Mouse (Mus musculus) limb, embryonic 10.5 days (tissue): ENCODE results near the gene Tmem251. TPM values are rescaled to one million over a fixed set of nuclear protein-coding genes. Genes with fewer than 3 reads are reported as not detected.

Source experiments
- DNase-seq: peaks from one replicate; pipeline ENCODE4 v3.0.0-alpha.2; 2017; ENCODE audit warnings: low spot score
- H3K27ac ChIP-seq: fragments of 300-500 bp; sonication (generic); 2 replicates; pipeline ENCODE4 v1.5.1; 2016; ENCODE audit warnings: mild to moderate bottlenecking
- H3K27me3 ChIP-seq: fragments of 300-500 bp; sonication (generic); 2 replicates; pipeline ENCODE4 v1.6.1; 2016; ENCODE audit warnings: low read depth, mild to moderate bottlenecking; ENCODE audit not compliant: poor library complexity, severe bottlenecking
- H3K36me3 ChIP-seq: fragments of 300-500 bp; sonication (generic); 2 replicates; pipeline ENCODE4 v1.6.1; 2016; ENCODE audit warnings: mild to moderate bottlenecking, moderate library complexity
- H3K4me1 ChIP-seq: fragments of 300-500 bp; sonication (generic); 2 replicates; pipeline ENCODE4 v1.6.1; 2016
- H3K4me3 ChIP-seq: fragments of 300-500 bp; sonication (generic); 2 replicates; pipeline ENCODE4 v1.5.1; 2016; ENCODE audit warnings: mild to moderate bottlenecking, moderate library complexity
- H3K9me3 ChIP-seq: fragments of 300-500 bp; sonication (generic); replicated peaks from 2 replicates; pipeline ENCODE4 v1.6.1; 2016; ENCODE audit warnings: mild to moderate bottlenecking
- WGBS: fragments of 180-500 bp; shearing (Covaris S2); methylation state at CpG from one replicate; pipeline ENCODE4 v1.1.7; 2016; 5-methylcytosine and 5-hydroxymethylcytosine counted together
- polyA plus RNA-seq: library from polyadenylated mRNA; unstranded; fragments of >200 nt; fragmentation: Nextera tagmentation; extraction: Ambion mirVana; gene quantifications from 2 replicates; pipeline ENCODE4 v1.2.1, GENCODE M21; 2016

Gene Tmem251
- polyA plus RNA-seq, 1 experiment from 2014 or later: 11.7 TPM

DNA sequence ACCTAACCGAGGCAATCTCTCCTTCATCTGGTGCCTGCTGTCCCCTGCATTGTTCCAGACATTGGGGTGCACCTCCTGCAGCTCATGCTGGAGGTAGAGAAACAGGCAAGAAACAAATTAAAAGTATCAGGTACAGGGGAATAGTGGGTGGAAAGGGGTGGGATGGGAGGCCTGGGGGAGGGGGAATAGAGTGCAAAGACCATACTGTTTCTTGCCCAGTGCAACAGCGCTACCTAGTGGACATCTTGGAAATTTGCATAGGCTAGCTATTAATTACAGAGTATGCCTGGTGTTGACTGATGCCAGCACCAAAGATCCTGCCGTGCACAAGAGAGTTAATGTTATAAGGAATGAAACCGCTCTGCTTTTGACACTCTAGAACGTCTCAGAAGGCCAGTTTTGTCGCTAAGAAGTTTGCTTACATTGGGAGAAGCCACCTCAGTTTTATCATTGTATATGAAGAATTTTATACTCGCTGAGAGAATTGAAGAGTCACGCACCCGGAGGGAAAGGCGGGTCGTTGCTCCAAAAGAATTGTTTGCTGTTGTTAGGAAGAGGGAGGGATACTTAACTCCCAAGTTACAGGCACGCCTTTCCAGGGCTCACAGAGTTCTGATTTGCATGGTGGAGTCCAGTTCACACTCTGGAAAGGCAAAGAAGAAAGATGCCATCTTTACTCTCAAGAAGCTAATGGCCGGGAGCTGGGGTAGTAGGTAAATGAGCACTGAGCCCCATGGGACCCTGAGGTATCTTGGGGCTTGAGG lies 23.8 kb upstream of the Tmem251 start:
- 35% methylated on average over 13 of the region's 13 CpGs for WGBS
- Histone ChIP-seq H3K27me3 (no peaks in the 10 kb centered on the region), H3K4me1 (peaks cover 17% of the 10 kb centered on the region), H3K27ac (no peak overlapping the region), H3K9me3 (no peaks in the 10 kb centered on the region), H3K36me3 (no peaks in the 10 kb centered on the region), H3K4me3 (no peak overlapping the region)
- peak; percentile 80 for DNase-seq

DNA sequence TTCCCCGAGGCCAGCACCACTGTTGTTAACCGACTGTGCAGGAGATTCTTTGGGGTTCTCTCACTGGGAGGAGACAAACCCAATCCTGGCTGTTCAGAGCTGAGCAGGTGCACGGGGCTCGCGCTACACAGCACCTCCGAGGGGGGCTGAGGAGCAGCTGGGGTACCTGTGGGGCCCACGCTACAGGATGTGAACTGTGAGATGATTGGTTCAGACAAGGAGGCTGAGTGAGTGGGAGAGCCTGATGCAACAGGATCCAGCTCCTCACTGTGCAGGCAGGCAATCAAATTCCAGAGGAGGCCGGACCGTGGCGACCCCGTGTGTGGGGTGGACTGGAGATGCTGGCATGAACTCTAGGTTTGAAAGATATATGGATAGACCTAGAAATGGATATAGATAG lies 21.1 kb upstream of the Tmem251 start:
- 64% methylated on average over 11 of the region's 11 CpGs for WGBS

DNA sequence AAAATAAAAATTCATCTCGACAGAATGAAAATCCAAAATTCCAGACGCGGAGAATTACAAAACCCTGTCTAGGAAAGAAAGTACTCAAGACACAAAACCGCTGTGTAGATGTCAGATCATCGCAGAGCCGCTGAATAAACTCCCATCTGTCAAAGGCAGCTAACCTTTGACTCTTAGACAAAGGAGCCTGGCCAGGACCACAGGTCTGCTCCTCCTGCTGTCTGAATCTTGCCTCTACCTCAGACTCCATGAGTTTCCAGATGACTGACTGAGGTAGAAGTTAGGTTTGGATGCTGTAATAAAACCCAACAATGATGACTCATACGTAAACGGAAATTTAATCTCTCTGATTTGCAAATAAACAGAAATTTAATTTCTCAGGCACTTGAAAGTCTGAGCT lies 20.6 kb upstream of the Tmem251 start:
- no peak overlapping the region for H3K4me3 ChIP-seq
- H3K27ac ChIP-seq: no peak overlapping the region
- 82% methylated on average over 8 of the region's 8 CpGs for WGBS
- no peak for DNase-seq
- no peaks in the 10 kb centered on the region for H3K9me3 ChIP-seq
- H3K36me3 ChIP-seq: no peaks in the 10 kb centered on the region
- H3K4me1 ChIP-seq: peaks cover 21% of the 10 kb centered on the region
- no peaks in the 10 kb centered on the region for H3K27me3 ChIP-seq

More for the DNA sequence above, 21.1 kb upstream of the Tmem251 start:
- DNase-seq: no peak
- H3K4me1 ChIP-seq: peaks cover 21% of the 10 kb centered on the region
- no peaks in the 10 kb centered on the region for H3K27me3 ChIP-seq
- no peaks in the 10 kb centered on the region for H3K36me3 ChIP-seq
- H3K9me3 ChIP-seq: no peaks in the 10 kb centered on the region
- peak overlapping the region; percentile 70 for H3K27ac ChIP-seq
- H3K4me3 ChIP-seq: no peak overlapping the region

DNA sequence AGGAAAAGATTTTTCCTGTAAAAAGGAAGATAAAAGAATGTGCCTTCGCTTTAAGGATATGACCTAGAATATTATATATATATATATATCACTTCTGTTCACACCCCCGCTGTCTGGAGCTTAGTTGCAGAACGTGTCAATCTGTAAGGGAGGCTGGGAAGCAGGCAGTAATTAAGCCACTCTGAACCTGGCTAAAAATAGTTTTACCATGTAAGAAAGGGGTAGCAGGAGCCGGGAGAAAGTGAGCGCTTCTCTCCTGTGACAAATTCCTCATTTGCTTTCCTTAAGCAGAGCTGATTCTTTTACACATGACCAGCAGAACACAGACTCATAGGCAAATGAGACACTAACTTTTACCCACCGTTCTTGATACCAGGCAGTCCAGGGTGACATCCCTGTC lies 19.7 kb upstream of the Tmem251 start:
- H3K27me3 ChIP-seq: no peaks in the 10 kb centered on the region
- H3K27ac ChIP-seq: no peak overlapping the region
- 79% methylated on average over 6 of the region's 6 CpGs for WGBS
- peaks cover 21% of the 10 kb centered on the region for H3K4me1 ChIP-seq
- no peak for DNase-seq
- H3K36me3 ChIP-seq: no peaks in the 10 kb centered on the region
- H3K4me3 ChIP-seq: no peak overlapping the region
- H3K9me3 ChIP-seq: no peaks in the 10 kb centered on the region

GRCm38 (mm10) chr12:102725146-102725545 lies 18.4 kb upstream of the Tmem251 start:
- DNase-seq: no peak
- WGBS: 95% methylated on average over 6 of the region's 6 CpGs
- Histone ChIP-seq H3K27me3 (no peaks in the 10 kb centered on the region), H3K27ac (no peak overlapping the region), H3K4me3 (no peak overlapping the region), H3K4me1 (peaks cover 20% of the 10 kb centered on the region), H3K36me3 (no peaks in the 10 kb centered on the region), H3K9me3 (no peaks in the 10 kb centered on the region)

DNA sequence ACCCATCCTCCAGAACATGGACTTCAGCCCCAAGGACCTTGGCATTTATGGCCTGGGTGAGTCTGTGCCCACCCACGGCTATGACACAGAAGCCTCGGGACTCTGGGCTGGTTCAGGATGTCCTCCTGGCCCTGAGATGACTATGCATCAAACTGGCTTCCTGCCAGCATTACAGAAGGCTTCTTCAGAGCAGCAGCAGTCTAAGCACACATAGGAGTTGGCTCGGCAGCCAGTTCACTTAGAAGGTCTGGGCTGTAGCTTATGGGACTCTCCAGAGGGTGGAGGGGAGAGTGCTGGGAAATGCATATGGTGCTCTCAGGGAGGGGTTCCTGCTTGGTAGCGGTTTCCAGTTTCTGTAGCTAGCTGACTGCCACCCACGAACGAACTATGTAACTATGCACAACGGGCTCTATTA lies 17.8 kb upstream of the Tmem251 start:
- no peak for DNase-seq
- H3K27ac ChIP-seq: peak overlapping the region; percentile 50
- WGBS: 88% methylated on average over 7 of the region's 7 CpGs

DNA sequence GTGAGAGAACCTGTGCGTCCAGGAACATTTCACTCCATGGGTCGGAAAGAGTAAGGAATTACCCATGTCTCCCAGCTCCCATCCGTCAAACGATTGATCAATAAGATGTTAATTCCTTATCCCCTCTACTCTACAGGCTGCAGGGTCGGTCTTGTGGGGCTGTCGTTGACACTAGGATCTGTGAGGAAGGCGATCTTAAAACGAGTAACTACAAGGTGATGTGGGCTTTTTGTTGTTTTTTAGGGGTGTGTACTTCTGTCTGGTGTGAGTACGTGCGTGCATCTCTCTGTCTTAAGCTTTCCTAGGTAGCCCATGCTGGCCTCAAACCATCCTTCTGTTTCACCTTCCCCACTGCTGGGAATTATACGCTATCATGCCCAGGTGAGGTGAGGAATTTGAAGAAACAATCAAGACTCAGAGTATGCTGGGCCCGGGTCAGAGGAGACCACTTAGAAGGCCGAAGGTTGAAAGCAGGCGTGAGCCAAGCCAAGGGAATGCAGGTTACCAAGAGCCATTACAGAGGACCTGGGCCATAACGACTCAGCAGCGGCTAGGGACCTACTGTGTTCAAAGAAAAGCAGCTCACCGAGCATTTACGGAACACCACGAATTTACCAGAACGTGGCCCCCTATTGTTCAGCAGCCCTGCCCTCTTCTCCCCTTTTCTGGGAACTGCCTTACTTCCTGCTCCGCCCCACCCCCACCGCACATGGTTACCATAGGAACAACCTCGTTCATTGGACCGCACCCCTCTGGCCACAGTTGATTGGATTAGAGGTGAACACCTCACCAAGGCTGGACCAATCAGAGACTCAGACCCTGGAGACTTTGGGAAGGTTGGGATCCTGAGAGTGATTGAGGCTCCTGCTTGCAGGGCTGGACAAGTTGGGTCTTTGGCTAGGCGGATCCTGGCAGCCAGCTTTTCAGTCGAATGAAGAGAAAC lies 13.4 kb upstream of the Tmem251 start:
- Histone ChIP-seq H3K36me3 (no peaks in the 10 kb centered on the region), H3K27me3 (no peaks in the 10 kb centered on the region), H3K4me3 (peak overlapping the region; percentile 39), H3K9me3 (no peaks in the 10 kb centered on the region), H3K27ac (peak overlapping the region; percentile 93), H3K4me1 (peaks cover 39% of the 10 kb centered on the region)
- 33% methylated on average over 26 of the region's 26 CpGs for WGBS
- peak; percentile 94 for DNase-seq

More for the DNA sequence above, 17.8 kb upstream of the Tmem251 start:
- Histone ChIP-seq H3K4me3 (no peak overlapping the region), H3K9me3 (no peaks in the 10 kb centered on the region), H3K36me3 (no peaks in the 10 kb centered on the region), H3K27me3 (no peaks in the 10 kb centered on the region), H3K4me1 (peaks cover 26% of the 10 kb centered on the region)

- no peaks in the 10 kb centered on the region for H3K27me3 ChIP-seq
- H3K4me1 ChIP-seq: peaks cover 37% of the 10 kb centered on the region
- H3K4me3 ChIP-seq: peak overlapping the region; percentile 39
- 41% methylated on average over 16 of the region's 16 CpGs for WGBS
- H3K9me3 ChIP-seq: no peaks in the 10 kb centered on the region
- H3K36me3 ChIP-seq: no peaks in the 10 kb centered on the region
- peak overlapping the region; percentile 93 for H3K27ac ChIP-seq
- DNase-seq: no peak
Observed at GRCm38 (mm10) chr12:102730798-102731619, 12.6 kb upstream of the Tmem251 start.

- H3K27ac ChIP-seq: no peak overlapping the region
- 16% methylated on average over 5 of the region's 5 CpGs for WGBS
- H3K27me3 ChIP-seq: no peaks in the 10 kb centered on the region
- H3K4me3 ChIP-seq: no peak overlapping the region
- no peaks in the 10 kb centered on the region for H3K9me3 ChIP-seq
- peaks cover 35% of the 10 kb centered on the region for H3K4me1 ChIP-seq
- peak; percentile 81 for DNase-seq
- H3K36me3 ChIP-seq: no peaks in the 10 kb centered on the region
Observed at GRCm38 (mm10) chr12:102733381-102733780, 10.2 kb upstream of the Tmem251 start.

DNA sequence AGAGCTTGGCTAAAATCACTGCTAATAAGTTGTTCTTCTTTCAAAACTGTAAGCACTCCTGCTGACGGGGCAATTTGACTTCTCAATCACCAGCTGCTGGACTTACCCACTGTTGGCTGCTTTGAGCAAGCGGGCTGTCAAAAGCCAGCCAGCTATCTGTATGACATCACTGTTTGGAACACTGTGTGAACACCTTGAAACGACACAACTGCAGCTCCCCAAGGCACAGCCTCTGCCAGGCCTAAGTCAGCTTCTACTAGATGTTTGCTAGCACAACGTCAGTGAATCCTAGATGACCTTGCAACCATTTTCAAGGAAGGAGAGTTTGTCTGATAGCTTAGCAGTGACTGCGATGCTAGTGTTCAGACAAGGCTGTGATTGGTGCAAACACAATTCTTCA lies 4.5 kb upstream of the Tmem251 start:
- Histone ChIP-seq H3K4me1 (peaks cover 13% of the 10 kb centered on the region), H3K27ac (no peak overlapping the region), H3K27me3 (no peaks in the 10 kb centered on the region), H3K36me3 (peaks cover 12% of the 10 kb centered on the region), H3K9me3 (no peaks in the 10 kb centered on the region), H3K4me3 (no peak overlapping the region)
- DNase-seq: no peak
- WGBS: 87% methylated on average over 5 of the region's 5 CpGs

GRCm38 (mm10) chr12:102740285-102740684 lies 3.3 kb upstream of the Tmem251 start:
- Histone ChIP-seq H3K4me1 (peaks cover 22% of the 10 kb centered on the region), H3K4me3 (no peak overlapping the region), H3K27me3 (no peaks in the 10 kb centered on the region), H3K27ac (no peak overlapping the region), H3K36me3 (peaks cover 12% of the 10 kb centered on the region), H3K9me3 (no peaks in the 10 kb centered on the region)
- no peak for DNase-seq
- WGBS: 64% methylated on average over 3 of the region's 3 CpGs

DNA sequence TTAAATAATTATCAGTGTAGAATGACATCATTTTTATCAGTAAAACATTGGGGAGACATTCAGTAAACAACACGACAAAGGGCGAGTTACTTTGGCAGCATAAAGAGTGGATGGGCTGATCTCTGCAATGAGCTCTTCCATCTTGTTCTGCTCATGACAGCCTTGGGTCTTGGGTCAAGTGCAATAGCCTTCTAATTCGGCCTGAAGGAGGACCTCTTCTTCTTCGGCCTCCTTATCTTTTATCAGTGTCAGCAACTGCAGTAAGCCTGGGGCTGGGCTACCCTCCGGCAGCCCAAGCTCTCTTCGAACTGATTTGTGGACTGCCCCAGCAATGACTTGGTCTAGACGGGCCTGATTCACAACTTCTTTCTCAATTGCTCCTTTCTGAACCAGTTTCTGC lies 1.5 kb upstream of the Tmem251 start:
- Histone ChIP-seq H3K9me3 (no peaks in the 10 kb centered on the region), H3K36me3 (peaks cover 18% of the 10 kb centered on the region), H3K4me3 (no peak overlapping the region), H3K4me1 (peaks cover 22% of the 10 kb centered on the region), H3K27ac (no peak overlapping the region), H3K27me3 (no peaks in the 10 kb centered on the region)
- DNase-seq: no peak
- WGBS: 86% methylated on average over 7 of the region's 7 CpGs
